Mouse (Mus musculus): ENCODE measurements around the gene Pkig.

Pkig gene

DNA sequence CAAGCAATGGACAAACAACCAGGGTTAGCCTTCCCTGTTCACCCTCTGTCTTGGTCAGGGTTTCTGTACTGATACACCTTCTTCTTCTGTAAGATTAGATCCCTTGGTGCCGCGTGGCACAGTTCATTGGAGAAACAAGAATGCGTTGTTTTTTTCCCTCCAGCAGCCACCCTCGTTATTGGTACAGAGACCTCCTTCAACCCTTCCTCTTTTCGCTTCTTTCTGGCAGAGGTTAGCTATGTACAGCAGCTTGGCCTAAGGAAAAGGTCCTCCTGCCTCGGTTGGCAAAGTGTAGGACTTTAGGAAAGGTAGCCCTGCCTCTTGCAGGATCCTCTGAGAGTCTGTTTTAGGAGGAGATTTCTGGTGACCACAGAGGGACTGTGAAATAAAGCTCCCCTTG, 102.4 kb downstream of the Pkig start:
- DNase-seq (ENCODE audit: low spot score): no peak

DNA sequence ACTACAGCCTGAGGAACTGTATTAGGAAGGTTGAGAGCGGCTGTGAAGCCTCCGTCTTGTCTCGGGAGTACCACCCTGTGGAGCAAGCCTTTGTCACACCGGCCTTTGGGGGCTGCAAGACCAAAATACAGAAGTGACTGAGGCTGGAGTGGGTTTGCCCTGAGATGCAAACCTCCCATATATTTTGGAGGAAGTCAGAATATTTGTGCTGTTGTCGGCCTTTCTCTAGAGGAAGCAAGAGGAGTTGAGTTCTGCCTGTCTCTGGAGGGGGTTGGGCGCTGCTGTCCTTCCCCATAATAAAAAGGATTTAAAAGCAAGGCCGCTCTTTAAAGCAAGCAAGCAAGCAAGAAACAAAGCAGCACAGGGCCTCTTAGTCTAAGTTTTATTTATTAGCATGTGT, 103.2 kb downstream of the Pkig start:
- no peak for DNase-seq (ENCODE audit: low spot score)

DNA sequence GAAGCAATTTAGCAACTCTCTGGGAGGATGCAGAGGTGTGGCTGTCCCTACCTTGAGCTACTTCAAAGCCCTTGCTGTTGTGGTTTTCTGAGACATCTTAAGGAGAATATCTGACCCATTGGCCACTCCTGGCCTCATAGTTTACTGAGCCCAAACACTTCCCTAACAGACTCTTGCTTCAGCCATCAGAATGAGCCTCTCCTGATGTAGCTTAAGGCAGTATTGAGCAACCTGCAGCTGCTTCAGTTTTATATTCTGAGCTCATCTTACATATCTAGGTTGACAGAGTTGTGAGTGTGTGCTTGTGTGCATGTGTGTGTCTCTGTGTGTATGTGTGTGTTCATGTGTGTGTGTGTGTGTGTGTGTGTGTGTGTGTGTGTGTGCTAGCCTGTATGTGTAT, 108.1 kb downstream of the Pkig start:
- DNase-seq (ENCODE audit: low spot score): no peak

DNA sequence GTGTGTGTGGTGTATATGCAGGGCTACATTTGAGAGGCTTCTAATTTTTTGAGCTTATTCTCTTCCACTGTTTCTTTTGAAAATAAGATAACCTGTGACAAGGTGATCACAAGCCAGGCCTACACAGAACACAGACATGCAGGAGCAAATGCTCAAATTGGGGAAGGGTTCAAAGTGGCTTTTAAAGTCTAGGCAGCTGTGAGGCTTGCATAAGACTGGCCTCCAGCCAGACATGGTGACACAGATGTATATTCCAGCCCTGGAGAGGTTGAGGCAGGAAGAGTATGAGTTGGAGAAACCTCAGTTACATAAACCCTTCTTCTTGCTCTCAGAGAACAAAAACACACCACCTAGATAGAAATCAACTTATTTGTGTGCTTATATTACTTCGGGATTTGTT, 108.7 kb downstream of the Pkig start:
- DNase-seq (ENCODE audit: low spot score): no peak

DNA sequence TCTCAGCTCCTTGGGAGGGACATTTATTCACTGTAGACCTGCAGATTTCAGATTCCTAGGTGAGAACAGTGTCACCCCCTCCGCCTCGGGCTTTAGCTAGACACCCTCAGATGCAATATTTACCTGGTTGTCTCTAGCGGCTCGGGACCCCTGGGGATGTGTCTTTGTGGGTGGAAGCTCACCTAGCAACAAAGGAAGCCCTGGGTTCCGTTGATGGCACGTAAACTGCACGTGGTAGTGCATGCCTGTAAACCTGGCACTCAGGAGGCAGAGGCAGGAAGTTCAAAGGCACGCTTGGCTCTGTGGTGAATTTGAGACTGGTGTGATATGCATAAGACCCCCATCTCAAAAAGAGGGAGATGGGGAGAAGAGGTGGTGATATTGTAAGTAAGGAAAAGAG, 112.5 kb downstream of the Pkig start:
- no peak for DNase-seq (ENCODE audit: low spot score)
